Mouse (Mus musculus) ES-Bruce4 (cell line): ENCODE measurements around the gene Zfp408.

Experiments used
- CTCF ChIP-seq: IDR thresholded peaks from one replicate; pipeline ENCODE4 v1.8.1; 2011; ENCODE audit warnings: low read depth, low read length
- EP300 ChIP-seq: IDR thresholded peaks from 2 replicates; pipeline ENCODE4 v1.6.1; 2011; ENCODE audit warnings: low read depth, low read length; ENCODE audit not compliant: insufficient read depth
- POLR2A ChIP-seq: IDR thresholded peaks from one replicate; pipeline ENCODE4 v1.8.1; 2011; ENCODE audit warnings: low read length; ENCODE audit not compliant: insufficient read depth

DNA sequence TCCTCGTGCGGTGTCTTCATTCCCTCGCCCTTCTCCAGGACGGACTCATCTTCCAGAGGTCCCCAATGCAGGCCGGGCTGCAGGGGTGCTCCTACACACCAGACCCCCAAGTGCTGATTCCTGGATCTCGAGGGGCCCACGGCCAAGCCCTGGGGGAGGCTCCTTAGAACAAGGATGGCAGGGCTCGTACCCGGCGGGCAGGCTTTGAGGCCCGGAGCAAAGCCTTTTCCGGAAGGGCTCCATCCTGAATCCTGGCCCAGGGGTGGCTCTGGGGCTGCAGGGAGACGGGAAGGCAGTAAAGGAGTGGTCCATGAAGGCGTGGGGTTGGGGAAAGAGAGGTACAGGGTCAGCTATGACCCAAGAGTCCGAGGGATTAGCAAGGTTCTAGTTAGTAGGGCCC lies 439 bp downstream of the Zfp408 start:
- no peak for TF ChIP-seq CTCF
- TF ChIP-seq POLR2A = no peak
- no peak for TF ChIP-seq EP300
